Mouse (Mus musculus) bone marrow, adult 2 months (tissue): Measurements from ENCODE around the gene Wdr77. TPM values are rescaled to one million over a fixed set of nuclear protein-coding genes. Genes with fewer than 3 reads are reported as not detected.
A peak's percentile ranks its signal among the peaks of the same experiment; 100 is the strongest.
"Not testable (repeated sequence)": the region's sequence is repeated elsewhere in the genome, so short reads cannot be mapped to it uniquely, and the experiment has no call there.

ENCODE experiments used
- H3K27ac ChIP-seq: fragments of 200-500 bp; 2 replicates; pipeline ENCODE4 v1.5.1; 2012; ENCODE audit warnings: low read depth, mild to moderate bottlenecking, control low read depth, inconsistent platforms, low read length; ENCODE audit not compliant: control insufficient read depth, poor library complexity, insufficient read depth
- H3K4me1 ChIP-seq: fragments of 200-500 bp; 2 replicates; pipeline ENCODE4 v1.6.1; 2011; ENCODE audit warnings: low read length; ENCODE audit not compliant: control insufficient read depth, insufficient read depth
- H3K4me3 ChIP-seq: fragments of 200-500 bp; replicated peaks from 2 replicates; pipeline ENCODE3; 2011; ENCODE audit warnings: mild to moderate bottlenecking, low read depth, low read length, control low read depth; ENCODE audit not compliant: control insufficient read depth
- CTCF ChIP-seq: fragments of 200-500 bp; IDR thresholded peaks from 2 replicates; pipeline ENCODE4 v1.5.1; 2011; ENCODE audit warnings: low read length, control low read depth; ENCODE audit not compliant: control insufficient read depth, insufficient read depth
- POLR2A ChIP-seq: fragments of 200-500 bp; IDR thresholded peaks from 2 replicates; pipeline ENCODE4 v1.6.1; 2011; ENCODE audit warnings: low read depth, mild to moderate bottlenecking, control low read depth, low read length, borderline replicate concordance; ENCODE audit not compliant: control insufficient read depth
- WGBS: fragments of 180-500 bp; shearing (Covaris S2); methylation state at CpG from one replicate; pipeline ENCODE4 v1.1.7; 2018; 5-methylcytosine and 5-hydroxymethylcytosine counted together
- polyA plus RNA-seq: library from polyadenylated mRNA; stranded (reverse); fragments of >200 nt; gene quantifications from 2 replicates; pipeline ENCODE4 v1.2.4, GENCODE M21; 2011; ENCODE audit warnings: low replicate concordance; ENCODE audit not compliant: missing spikeins, insufficient read depth, insufficient read length

The Wdr77 gene
- 15.8 and 23.9 TPM in 2 replicates for polyA plus RNA-seq

GRCm38 (mm10) chr3:105958974-105959580, at the start of gene Wdr77:
Wdr77 (plus strand) TSS chr3:105959369.
- WGBS, result under 1% methylated on average over 52 of the region's 52 CpGs
- TF ChIP-seq CTCF (no peak), POLR2A (peak; percentile 96)
- no peaks in the 10 kb centered on the region for H3K4me1 ChIP-seq

GRCm38 (mm10) chr3:105910519-105911190, 48.5 kb upstream of the Wdr77 start:
- H3K27ac ChIP-seq, result peak overlapping the region; percentile 53
- peaks cover 6% of the 10 kb centered on the region for H3K4me1 ChIP-seq
- peak overlapping the region; percentile 36 for H3K4me3 ChIP-seq
- 8% methylated on average over 11 of the region's 11 CpGs for WGBS
- TF ChIP-seq POLR2A, result no peak
- TF ChIP-seq CTCF, result no peak

More at GRCm38 (mm10) chr3:105958974-105959580, at the start of gene Wdr77:
- Histone ChIP-seq H3K4me3 (peak within 1 kb of the TSS; percentile 92), H3K27ac (peak within 1 kb of the TSS; percentile 91)

GRCm38 (mm10) chr3:105912097-105912880, 46.9 kb upstream of the Wdr77 start:
- TF ChIP-seq CTCF, result no peak
- no peak for TF ChIP-seq POLR2A
- WGBS, result 53% methylated on average over 9 of the region's 9 CpGs
- no peak overlapping the region for H3K27ac ChIP-seq
- H3K4me1 ChIP-seq, result peaks cover 9% of the 10 kb centered on the region
- no peak overlapping the region for H3K4me3 ChIP-seq

GRCm38 (mm10) chr3:105913839-105914681, 45.1 kb upstream of the Wdr77 start:
- WGBS, result 15% methylated on average over 10 of the region's 10 CpGs
- peak overlapping the region; percentile 55 for H3K27ac ChIP-seq
- peak overlapping the region; percentile 5 for H3K4me3 ChIP-seq
- H3K4me1 ChIP-seq, result peaks cover 8% of the 10 kb centered on the region
- no peak for TF ChIP-seq POLR2A
- TF ChIP-seq CTCF, result no peak

GRCm38 (mm10) chr3:105915281-105915680, 43.9 kb upstream of the Wdr77 start:
- peak overlapping the region; percentile 29; the same call in 1 of the 2 replicates for H3K27ac ChIP-seq
- no peak overlapping the region for H3K4me3 ChIP-seq
- H3K4me1 ChIP-seq, result peaks cover 8% of the 10 kb centered on the region
- WGBS, result 60% methylated on average over 1 of the region's 1 CpGs
- TF ChIP-seq CTCF (no peak), POLR2A (no peak)

GRCm38 (mm10) chr3:105916455-105916854, 42.7 kb upstream of the Wdr77 start:
- H3K4me3 ChIP-seq, H3K27ac ChIP-seq, H3K4me1 ChIP-seq: not testable (repeated sequence)

- Histone ChIP-seq H3K27ac (no peak overlapping the region), H3K4me3 (no peak overlapping the region), H3K4me1 (peaks cover 6% of the 10 kb centered on the region)
- WGBS, result 27% methylated on average over 10 of the region's 10 CpGs
- no peak for TF ChIP-seq POLR2A
- TF ChIP-seq CTCF, result no peak
Measured at GRCm38 (mm10) chr3:105917656-105918354, 41.4 kb upstream of the Wdr77 start.

GRCm38 (mm10) chr3:105918355-105918745, 40.8 kb upstream of the Wdr77 start:
- Histone ChIP-seq H3K4me1 (peaks cover 6% of the 10 kb centered on the region), H3K27ac (no peak overlapping the region), H3K4me3 (no peak overlapping the region)
- 39% methylated on average over 3 of the region's 3 CpGs for WGBS
- TF ChIP-seq POLR2A (no peak), CTCF (no peak)

GRCm38 (mm10) chr3:105920743-105921142, 38.4 kb upstream of the Wdr77 start:
- H3K4me3 ChIP-seq, H3K4me1 ChIP-seq, H3K27ac ChIP-seq: not testable (repeated sequence)
